Mouse (Mus musculus): ENCODE measurements at regions not wholly inside any gene's neighbourhood (a gene's known extent, or its start where the extent isn't known, plus 50 kb on each side); places are given as distances from the start of the nearest gene placed in this dataset.

DNA sequence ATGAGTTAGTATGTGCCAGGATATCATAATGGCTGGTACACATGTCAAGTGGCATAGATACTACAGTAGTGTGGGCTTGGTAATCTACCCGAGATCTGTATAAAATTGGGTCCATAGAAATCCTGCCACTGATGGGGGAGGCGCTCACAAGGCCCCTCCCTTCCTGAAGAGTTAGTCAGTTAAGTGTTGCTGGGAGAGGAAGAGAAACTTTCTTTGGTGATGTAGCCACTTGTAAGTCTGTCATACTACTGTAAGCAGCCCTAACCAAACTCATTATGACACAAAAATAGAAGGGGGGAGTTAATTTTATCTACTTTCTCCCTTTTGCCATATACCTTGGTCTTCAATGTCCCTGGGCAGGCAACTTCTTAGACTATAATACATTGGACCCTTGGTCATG lies 316.3 kb downstream of the Setd4 start:
- TF ChIP-seq CTCF (IDR thresholded peaks at IDR 0.05; ENCODE audit: borderline replicate concordance, insufficient read depth, low read length) (no peak), POLR2A (IDR thresholded peaks at IDR 0.05; ENCODE audit: low read depth, low read length) (no peak)

Data from embryonic fibroblast, embryonic 13.5 days (primary cell).